Mouse (Mus musculus): ENCODE data around the gene Lrrn4cl. TPM values are rescaled to one million over a fixed set of nuclear protein-coding genes. Genes with fewer than 3 reads are reported as not detected.
"Not testable (repeated sequence)": the region's sequence is repeated elsewhere in the genome, so short reads cannot be mapped to it uniquely, and the experiment has no call there.

Gene Lrrn4cl
- polyA plus RNA-seq, 1 experiment from 2014 or later: 0.44 TPM

- Histone ChIP-seq H3K9me3 (no peaks in the 10 kb centered on the region), H3K4me1 (replicated peaks) (peaks cover 33% of the 10 kb centered on the region), H3K36me3 (peaks cover 47% of the 10 kb centered on the region), H3K27ac (no peak overlapping the region), H3K4me3 (no peak overlapping the region), H3K27me3 (ENCODE audit: insufficient read depth, poor library complexity, severe bottlenecking) (no peaks in the 10 kb centered on the region)
- 92% methylated on average over 6 of the region's 6 CpGs for WGBS
- DNase-seq (ENCODE audit: low spot score): no peak
Measured at GRCm38 (mm10) chr19:8842961-8843360, 7.6 kb upstream of the Lrrn4cl start.

GRCm38 (mm10) chr19:8844371-8845129 is 6.0 kb upstream of the Lrrn4cl start:
- WGBS: 71% methylated on average over 5 of the region's 5 CpGs
- peaks cover 61% of the 10 kb centered on the region for H3K36me3 ChIP-seq

GRCm38 (mm10) chr19:8848356-8848755 is 2.2 kb upstream of the Lrrn4cl start:
- H3K27me3 ChIP-seq (ENCODE audit: insufficient read depth, poor library complexity, severe bottlenecking): no peaks in the 10 kb centered on the region
- peaks cover 9% of the 10 kb centered on the region; the same call in 1 of the 2 replicates for H3K4me1 ChIP-seq (replicated peaks)
- peaks cover 42% of the 10 kb centered on the region for H3K36me3 ChIP-seq
- no peak overlapping the region for H3K4me3 ChIP-seq
- no peak for DNase-seq (ENCODE audit: low spot score)
- 81% methylated on average over 5 of the region's 5 CpGs for WGBS
- no peaks in the 10 kb centered on the region for H3K9me3 ChIP-seq
- H3K27ac ChIP-seq: no peak overlapping the region

More at GRCm38 (mm10) chr19:8844371-8845129, 6.0 kb upstream of the Lrrn4cl start:
- Histone ChIP-seq H3K4me1 (replicated peaks) (peaks cover 18% of the 10 kb centered on the region), H3K9me3 (no peaks in the 10 kb centered on the region), H3K27ac (no peak overlapping the region), H3K4me3 (no peak overlapping the region), H3K27me3 (ENCODE audit: insufficient read depth, poor library complexity, severe bottlenecking) (no peaks in the 10 kb centered on the region)
- peak; percentile 70 for DNase-seq (ENCODE audit: low spot score)

DNA sequence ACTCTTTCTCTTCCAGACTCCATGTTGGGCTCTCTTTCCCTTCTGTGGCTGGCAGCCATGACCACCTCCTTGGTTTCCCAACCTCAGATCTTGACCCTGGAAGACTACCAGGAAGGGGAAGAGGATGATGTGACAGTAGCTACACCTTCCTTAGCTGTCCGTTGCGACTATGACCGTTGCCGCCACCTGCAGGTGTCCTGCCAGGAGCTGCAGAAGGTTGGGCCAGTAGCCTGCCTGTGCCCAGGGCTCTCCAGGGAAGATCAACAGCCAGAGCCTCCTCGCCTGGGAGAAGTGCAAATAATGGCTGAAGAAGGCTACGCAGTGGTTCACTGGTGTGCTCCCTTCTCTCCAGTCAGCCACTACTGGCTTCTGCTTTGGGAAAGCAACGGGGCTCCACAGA is 1.1 kb downstream of the Lrrn4cl start:
- DNase-seq (ENCODE audit: low spot score): no peak
- H3K9me3 ChIP-seq: no peaks in the 10 kb centered on the region
- 52% methylated on average over 7 of the region's 7 CpGs for WGBS
- H3K36me3 ChIP-seq: peaks cover 27% of the 10 kb centered on the region
- no peak overlapping the region for H3K27ac ChIP-seq
- H3K27me3 ChIP-seq (ENCODE audit: insufficient read depth, poor library complexity, severe bottlenecking): no peaks in the 10 kb centered on the region
- peaks cover 9% of the 10 kb centered on the region; the same call in 1 of the 2 replicates for H3K4me1 ChIP-seq (replicated peaks)
- H3K4me3 ChIP-seq: no peak overlapping the region

DNA sequence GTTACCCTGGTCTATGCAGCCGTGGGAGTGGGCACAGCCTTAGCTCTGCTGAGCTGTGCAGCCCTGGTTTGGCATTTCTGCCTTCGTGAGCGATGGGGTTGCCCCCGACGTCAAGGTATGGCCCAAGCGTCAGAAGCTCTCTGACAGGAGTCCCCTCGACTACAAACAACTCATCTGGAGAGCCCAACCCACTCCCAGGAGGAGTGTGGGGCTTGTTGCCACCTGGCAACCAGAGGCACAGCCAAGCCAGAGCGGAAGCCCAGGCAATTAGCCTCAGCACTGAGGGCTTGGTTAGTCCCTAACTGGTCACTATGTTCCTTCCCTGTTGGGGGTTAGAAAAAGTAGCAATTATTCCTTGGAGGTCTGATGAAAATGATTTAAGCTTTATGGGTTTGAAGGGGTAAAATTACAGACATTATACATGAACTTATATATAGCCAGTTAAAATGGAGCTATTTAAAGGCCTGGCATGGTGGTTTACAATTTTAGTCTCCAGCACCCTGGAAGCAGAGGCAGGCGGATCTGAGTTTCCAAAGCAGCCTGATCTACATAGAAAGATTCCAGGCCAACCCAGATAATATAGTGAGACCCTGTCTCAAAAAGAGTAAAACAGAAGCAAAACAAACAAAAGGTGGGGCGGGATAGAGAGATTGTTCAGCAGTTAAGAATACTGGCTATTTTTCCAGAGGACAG is 1.8 kb downstream of the Lrrn4cl start:
- no peak overlapping the region for H3K27ac ChIP-seq
- 66% methylated on average over 10 of the region's 10 CpGs for WGBS
- no peak for DNase-seq (ENCODE audit: low spot score)

DNA sequence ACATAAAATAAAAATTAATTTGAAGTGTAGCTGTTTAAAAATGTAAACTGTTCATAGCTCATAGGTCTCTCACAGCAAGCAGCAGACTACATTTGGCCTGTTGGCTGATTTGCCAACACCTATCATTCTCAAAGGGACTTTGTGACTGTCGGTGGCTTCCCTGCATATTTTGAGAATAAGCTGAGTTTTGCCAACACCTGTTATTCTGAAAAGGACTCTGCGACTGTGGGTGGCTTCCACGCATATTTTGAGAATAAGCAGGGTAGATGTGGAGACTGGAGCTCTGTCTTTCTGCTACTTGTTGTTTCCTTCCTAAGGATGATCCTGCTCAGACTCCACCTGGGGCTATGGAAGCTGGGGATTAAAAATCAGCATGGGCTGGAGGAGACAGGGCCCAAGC is 2.5 kb downstream of the Lrrn4cl start:
- no peak overlapping the region for H3K27ac ChIP-seq
- H3K9me3 ChIP-seq: no peaks in the 10 kb centered on the region
- peaks cover 13% of the 10 kb centered on the region for H3K36me3 ChIP-seq
- no peak for DNase-seq (ENCODE audit: low spot score)
- H3K4me3 ChIP-seq: no peak overlapping the region
- peaks cover 9% of the 10 kb centered on the region; the same call in 1 of the 2 replicates for H3K4me1 ChIP-seq (replicated peaks)
- no peaks in the 10 kb centered on the region for H3K27me3 ChIP-seq (ENCODE audit: insufficient read depth, poor library complexity, severe bottlenecking)
- WGBS: 82% methylated on average over 3 of the region's 3 CpGs

More for the DNA sequence above, 1.8 kb downstream of the Lrrn4cl start:
- Histone ChIP-seq H3K27me3 (ENCODE audit: insufficient read depth, poor library complexity, severe bottlenecking) (no peaks in the 10 kb centered on the region), H3K4me3 (no peak overlapping the region), H3K36me3 (peaks cover 20% of the 10 kb centered on the region), H3K4me1 (replicated peaks) (peaks cover 9% of the 10 kb centered on the region; the same call in 1 of the 2 replicates), H3K9me3 (no peaks in the 10 kb centered on the region)

GRCm38 (mm10) chr19:8857689-8858088 is 7.1 kb downstream of the Lrrn4cl start:
- Histone ChIP-seq H3K27ac (no peak overlapping the region), H3K9me3 (no peaks in the 10 kb centered on the region), H3K4me1 (replicated peaks) (no peaks in the 10 kb centered on the region), H3K36me3 (no peaks in the 10 kb centered on the region), H3K27me3 (ENCODE audit: insufficient read depth, poor library complexity, severe bottlenecking) (no peaks in the 10 kb centered on the region), H3K4me3 (no peak overlapping the region)
- 42% methylated on average over 4 of the region's 4 CpGs for WGBS
- no peak for DNase-seq (ENCODE audit: low spot score)

DNA sequence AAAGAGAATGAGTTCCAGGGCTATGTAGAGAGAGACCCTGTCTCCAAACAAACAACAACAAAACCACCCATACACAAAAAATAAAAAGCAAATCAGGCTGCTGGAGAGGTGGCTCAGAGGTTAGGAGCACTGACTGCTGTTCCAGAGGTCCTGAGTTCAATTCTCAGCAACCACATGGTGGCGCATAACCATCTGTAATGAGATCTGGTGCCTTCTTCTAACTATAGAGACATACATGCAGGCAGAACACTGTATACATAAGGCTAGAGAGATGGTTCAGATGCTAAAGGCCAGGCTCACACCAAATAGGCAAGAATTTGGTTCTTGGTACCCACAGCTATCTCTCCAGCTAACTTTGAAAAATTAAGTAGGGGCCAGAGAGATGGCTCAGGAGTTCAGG is 8.4 kb downstream of the Lrrn4cl start:
- Histone ChIP-seq H3K4me3 (no peak overlapping the region), H3K9me3 (no peaks in the 10 kb centered on the region), H3K4me1 (replicated peaks) (no peaks in the 10 kb centered on the region), H3K36me3 (no peaks in the 10 kb centered on the region), H3K27ac (no peak overlapping the region), H3K27me3 (ENCODE audit: insufficient read depth, poor library complexity, severe bottlenecking) (no peaks in the 10 kb centered on the region)
- WGBS: 22% methylated on average over 1 of the region's 1 CpGs
- no peak for DNase-seq (ENCODE audit: low spot score)

- H3K27me3 ChIP-seq (ENCODE audit: insufficient read depth, poor library complexity, severe bottlenecking): no peaks in the 10 kb centered on the region
- H3K4me3 ChIP-seq: no peak overlapping the region
- no peaks in the 10 kb centered on the region for H3K4me1 ChIP-seq (replicated peaks)
- H3K9me3 ChIP-seq: no peaks in the 10 kb centered on the region
- H3K36me3 ChIP-seq: no peaks in the 10 kb centered on the region
- DNase-seq (ENCODE audit: low spot score): no peak
- no peak overlapping the region for H3K27ac ChIP-seq
- WGBS: 83% methylated on average over 6 of the region's 6 CpGs
Measured at GRCm38 (mm10) chr19:8864265-8864664, 13.7 kb downstream of the Lrrn4cl start.

- whole genome bisulfite sequencing: 78% methylated on average over 3 of the region's 3 CpGs
Measured at GRCm38 (mm10) chr19:8870381-8870780, 19.8 kb downstream of the Lrrn4cl start.

DNA sequence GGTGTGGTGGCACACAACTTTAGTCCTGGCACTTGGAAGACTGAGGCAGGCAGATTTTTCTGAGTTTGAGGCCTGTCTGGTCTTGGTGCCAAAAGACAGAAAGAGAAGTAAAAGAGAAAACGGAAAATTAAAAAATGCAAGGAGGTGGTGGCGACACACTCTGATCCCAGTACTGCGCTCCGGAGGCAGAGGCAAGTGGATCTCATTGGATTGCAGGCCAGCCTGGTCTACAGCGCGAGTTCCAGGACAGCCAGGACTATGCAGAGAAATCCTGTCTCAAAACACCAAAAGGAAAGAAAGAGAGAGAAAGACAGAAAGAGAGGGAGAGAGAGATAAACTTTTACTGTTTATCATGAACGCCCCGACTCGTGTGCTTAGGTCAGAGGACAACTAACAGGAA is 20.3 kb downstream of the Lrrn4cl start:
- Histone ChIP-seq H3K27me3 (ENCODE audit: insufficient read depth, poor library complexity, severe bottlenecking) (no peaks in the 10 kb centered on the region), H3K4me3 (peak overlapping the region; percentile 99), H3K9me3 (no peaks in the 10 kb centered on the region), H3K36me3 (peaks cover 30% of the 10 kb centered on the region), H3K27ac (peak overlapping the region; percentile 92), H3K4me1 (replicated peaks) (peaks cover 17% of the 10 kb centered on the region)
- DNase-seq (ENCODE audit: low spot score): no peak
- WGBS: 60% methylated on average over 9 of the region's 9 CpGs

More at GRCm38 (mm10) chr19:8870381-8870780, 19.8 kb downstream of the Lrrn4cl start:
- peaks cover 17% of the 10 kb centered on the region for H3K4me1 ChIP-seq (replicated peaks)
- DNase-seq (ENCODE audit: low spot score); H3K27me3 ChIP-seq (ENCODE audit: insufficient read depth, poor library complexity, severe bottlenecking); H3K9me3 ChIP-seq: not testable (repeated sequence)
- H3K27ac ChIP-seq: 0 out of 2 replicates have a peak overlapping the region, but pooled peaks have one; percentile 92
- peak overlapping the region; percentile 99; the same call in 1 of the 2 replicates for H3K4me3 ChIP-seq
- H3K36me3 ChIP-seq: peaks cover 25% of the 10 kb centered on the region

- H3K36me3 ChIP-seq: peaks cover 36% of the 10 kb centered on the region
- H3K27ac ChIP-seq: peak within 1 kb of the TSS; percentile 92
- H3K4me1 ChIP-seq (replicated peaks): peaks cover 17% of the 10 kb centered on the region
- WGBS: 1% methylated on average over 59 of the region's 59 CpGs
- peak; percentile 96 for DNase-seq (ENCODE audit: low spot score)
- no peaks in the 10 kb centered on the region for H3K27me3 ChIP-seq (ENCODE audit: insufficient read depth, poor library complexity, severe bottlenecking)
- peak within 1 kb of the TSS; percentile 99 for H3K4me3 ChIP-seq
- no peaks in the 10 kb centered on the region for H3K9me3 ChIP-seq
Measured at GRCm38 (mm10) chr19:8871267-8872186, 21.0 kb downstream of the Lrrn4cl start, which contains the start of gene Ubxn1. Ubxn1 (plus strand) TSS chr19:8871496.

Measured in hindbrain, embryonic 10.5 days (tissue).